Mouse (Mus musculus): ENCODE measurements around the gene Rab27a. TPM values are rescaled to one million over a fixed set of nuclear protein-coding genes. Genes with fewer than 3 reads are reported as not detected.
"Not testable (repeated sequence)": the region's sequence is repeated elsewhere in the genome, so short reads cannot be mapped to it uniquely, and the experiment has no call there.

The Rab27a gene
- total RNA-seq, 2 experiments from 2014 or later: 14.5 to 17.3 TPM

GRCm38 (mm10) chr9:73055441-73055911, 10.8 kb downstream of the Rab27a start:
- H3K4me3 ChIP-seq: no peak overlapping the region
- no peak for TF ChIP-seq CTCF (conservative IDR thresholded peaks at IDR 0.05)
- H3K27ac ChIP-seq: no peak overlapping the region
- DNase-seq (ENCODE audit: low spot score in 2 of 2): no peak

DNA sequence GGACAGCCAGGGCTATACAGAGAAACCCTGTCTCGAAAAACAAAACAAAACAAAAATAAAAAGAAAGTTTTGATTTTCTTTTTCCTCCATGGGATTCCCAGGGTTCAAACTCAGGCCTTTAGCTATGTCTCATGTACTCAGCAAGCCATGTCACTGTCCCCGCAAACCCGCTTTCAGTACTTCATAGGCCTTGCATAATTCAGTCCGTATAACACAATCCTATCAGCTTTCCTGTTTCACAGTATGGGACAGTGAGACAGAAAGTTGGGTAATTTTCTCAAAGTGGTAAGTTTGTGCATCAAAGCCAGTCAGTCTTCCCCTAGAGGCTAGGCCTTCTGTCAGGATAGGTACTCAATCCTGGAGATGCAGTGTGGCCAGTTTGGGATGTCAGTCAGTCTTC, 14.6 kb downstream of the Rab27a start:
- H3K27ac ChIP-seq: no peak overlapping the region
- no peak overlapping the region for H3K4me3 ChIP-seq
- no peak for TF ChIP-seq CTCF (conservative IDR thresholded peaks at IDR 0.05)
- no peak for DNase-seq (ENCODE audit: low spot score in 2 of 2)

DNA sequence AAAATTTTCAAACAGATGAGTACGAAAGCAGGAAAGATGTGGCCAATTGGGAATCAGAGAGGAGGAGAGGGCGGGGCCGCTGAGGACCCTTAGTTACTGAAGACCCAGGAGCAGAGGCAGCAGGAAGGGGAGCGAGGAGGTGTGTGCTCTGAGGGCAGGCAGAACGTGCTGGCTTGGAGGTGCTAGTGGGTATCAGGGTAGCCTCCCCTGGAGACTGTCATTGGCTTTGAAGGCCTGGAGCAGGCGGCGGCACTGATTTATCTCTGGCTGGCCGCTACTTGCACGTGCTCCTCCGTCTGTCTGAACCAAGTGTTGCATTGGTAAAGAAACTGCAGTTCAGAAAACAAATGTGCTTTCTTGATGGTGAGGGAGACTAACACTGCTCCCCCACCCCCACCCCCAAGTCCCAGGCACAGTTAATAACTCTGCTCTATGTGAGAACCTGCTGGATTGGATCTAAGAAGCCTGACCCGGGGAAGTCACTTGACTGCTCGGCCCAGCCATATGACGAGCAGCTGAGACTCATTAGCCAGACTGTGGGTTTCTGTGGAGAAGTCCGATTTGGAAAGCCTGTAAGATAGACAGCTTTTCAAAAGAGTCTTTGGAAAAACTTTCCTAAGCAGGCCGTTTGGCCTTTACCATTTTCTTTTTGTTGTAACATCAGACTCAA, 19.1 kb downstream of the Rab27a start:
- no peak overlapping the region for H3K4me3 ChIP-seq
- H3K27ac ChIP-seq: no peak overlapping the region
- no peak for TF ChIP-seq CTCF (conservative IDR thresholded peaks at IDR 0.05)
- DNase-seq (ENCODE audit: low spot score in 2 of 2): no peak

DNA sequence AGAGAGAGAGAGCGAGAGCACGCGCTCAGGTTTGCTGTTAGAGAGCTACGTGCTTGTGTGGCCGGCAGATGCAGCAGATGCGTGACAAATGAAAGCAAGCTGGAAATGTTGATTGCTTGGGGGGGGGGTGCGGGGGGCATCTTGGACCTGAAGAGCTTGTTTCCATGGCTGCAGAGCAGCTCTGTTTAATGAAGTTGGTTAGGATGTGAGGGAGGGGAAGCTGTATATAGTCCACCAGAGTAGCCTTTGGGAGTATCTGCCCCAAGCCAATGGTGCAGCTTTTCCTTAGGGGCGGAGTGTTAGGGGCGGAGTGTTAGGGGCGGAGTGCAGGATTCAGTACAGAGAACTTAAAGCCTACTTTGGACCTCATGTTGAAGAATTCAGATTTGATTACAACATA, 22.4 kb downstream of the Rab27a start:
- DNase-seq (ENCODE audit: low spot score in 2 of 2): no peak
- Histone ChIP-seq H3K27ac (no peak overlapping the region), H3K4me3 (no peak overlapping the region)
- TF ChIP-seq CTCF (conservative IDR thresholded peaks at IDR 0.05): no peak

DNA sequence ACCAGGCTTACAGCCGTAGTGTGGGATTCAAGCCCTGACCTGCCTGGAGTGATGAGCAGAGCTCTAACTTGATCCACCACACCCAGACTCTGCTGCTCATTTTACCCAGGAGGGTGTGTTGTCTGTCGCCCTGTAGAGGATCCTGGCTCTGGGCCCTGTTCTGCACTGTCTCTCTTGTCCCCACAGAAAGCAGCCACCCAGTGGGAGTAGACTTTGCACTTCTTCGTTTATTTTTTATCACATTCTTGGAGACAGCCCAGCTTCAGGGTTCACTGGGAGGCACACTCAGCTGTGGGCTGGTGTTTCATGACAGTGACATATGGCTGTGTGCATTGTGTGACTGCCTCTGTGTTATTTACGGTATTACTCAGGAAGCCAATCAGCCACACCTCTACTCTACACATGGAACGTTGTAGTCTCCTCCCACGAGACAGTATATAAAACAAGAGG, 23.6 kb downstream of the Rab27a start:
- Histone ChIP-seq H3K27ac (no peak overlapping the region), H3K4me3 (no peak overlapping the region)
- DNase-seq (ENCODE audit: low spot score in 2 of 2): peak in 1 of 2 experiments; percentile 56
- no peak for TF ChIP-seq CTCF (conservative IDR thresholded peaks at IDR 0.05)

GRCm38 (mm10) chr9:73068688-73069087, 24.0 kb downstream of the Rab27a start:
- no peak for DNase-seq (ENCODE audit: low spot score in 2 of 2)
- no peak for TF ChIP-seq CTCF (conservative IDR thresholded peaks at IDR 0.05)
- Histone ChIP-seq H3K27ac (no peak overlapping the region), H3K4me3 (no peak overlapping the region)

GRCm38 (mm10) chr9:73070971-73071659, 26.5 kb downstream of the Rab27a start:
- peak; percentile 47 for TF ChIP-seq CTCF (conservative IDR thresholded peaks at IDR 0.05)
- no peak for DNase-seq (ENCODE audit: low spot score in 2 of 2)
- no peak overlapping the region for H3K4me3 ChIP-seq
- no peak overlapping the region for H3K27ac ChIP-seq

- no peak for DNase-seq (ENCODE audit: low spot score in 2 of 2)
- no peak for TF ChIP-seq CTCF (conservative IDR thresholded peaks at IDR 0.05)
- no peak overlapping the region for H3K4me3 ChIP-seq
- H3K27ac ChIP-seq: no peak overlapping the region
Observed at GRCm38 (mm10) chr9:73072426-73072825, 27.8 kb downstream of the Rab27a start.

DNA sequence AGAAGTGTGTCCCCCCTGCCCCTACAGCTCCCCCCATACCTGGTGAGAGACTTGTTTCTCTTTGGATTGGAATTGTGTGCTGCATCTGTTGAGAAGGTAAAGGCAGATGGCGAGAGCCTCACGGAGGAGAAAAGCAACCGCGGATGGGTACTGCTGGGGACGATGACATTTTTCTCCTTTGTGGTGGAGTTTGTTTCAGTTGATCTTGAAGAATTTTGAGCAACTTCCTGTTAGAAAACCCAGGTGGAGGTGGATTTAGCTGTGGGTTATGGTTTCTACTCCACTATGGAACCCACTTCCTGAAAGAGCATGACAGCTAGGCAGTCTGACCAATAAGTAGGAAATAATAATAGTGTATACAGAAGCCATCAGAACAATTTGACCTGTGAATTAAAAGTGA, 28.5 kb downstream of the Rab27a start:
- DNase-seq (ENCODE audit: low spot score in 2 of 2): no peak
- no peak for TF ChIP-seq CTCF (conservative IDR thresholded peaks at IDR 0.05)
- Histone ChIP-seq H3K4me3 (no peak overlapping the region), H3K27ac (no peak overlapping the region)

DNA sequence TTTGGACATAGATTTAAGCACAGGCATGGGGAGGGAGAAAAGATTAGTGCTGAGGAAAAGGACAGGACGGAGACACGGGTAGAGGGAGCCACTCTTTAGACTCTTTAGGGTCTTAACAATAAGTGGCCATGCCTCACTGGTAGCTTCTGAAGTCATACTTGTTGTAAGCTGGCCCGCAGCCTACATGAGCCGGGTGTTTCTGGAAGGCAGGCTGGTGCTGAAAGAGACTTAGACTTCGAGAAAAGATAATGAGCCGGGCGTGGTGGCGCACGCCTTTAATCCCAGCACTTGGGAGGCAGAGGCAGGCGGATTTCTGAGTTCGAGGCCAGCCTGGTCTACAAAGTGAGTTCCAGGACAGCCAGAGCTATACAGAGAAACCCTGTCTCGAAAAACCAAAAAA, 34.7 kb downstream of the Rab27a start:
- H3K27ac ChIP-seq: peak overlapping the region; percentile 28; the same call in 1 of the 2 replicates
- not testable (repeated sequence) for DNase-seq (ENCODE audit: low spot score in 2 of 2); H3K4me3 ChIP-seq

GRCm38 (mm10) chr9:73079801-73080325, 35.2 kb downstream of the Rab27a start:
- TF ChIP-seq CTCF (conservative IDR thresholded peaks at IDR 0.05): no peak
- no peak overlapping the region for H3K27ac ChIP-seq
- no peak for DNase-seq (ENCODE audit: low spot score in 2 of 2)
- H3K4me3 ChIP-seq: no peak overlapping the region

GRCm38 (mm10) chr9:73082291-73083000, 37.8 kb downstream of the Rab27a start:
- Histone ChIP-seq H3K4me3 (no peak overlapping the region), H3K27ac (no peak overlapping the region)
- TF ChIP-seq CTCF (conservative IDR thresholded peaks at IDR 0.05): no peak
- DNase-seq (ENCODE audit: low spot score in 2 of 2): no peak

- Histone ChIP-seq H3K4me3 (no peak overlapping the region), H3K27ac (no peak overlapping the region)
- TF ChIP-seq CTCF (conservative IDR thresholded peaks at IDR 0.05): no peak
- DNase-seq (ENCODE audit: low spot score in 2 of 2): no peak
Observed at GRCm38 (mm10) chr9:73083956-73084355, 39.3 kb downstream of the Rab27a start.
